Comparison of ENCODE assay signal across 9 mouse cellular contexts in the genomic region with DNA sequence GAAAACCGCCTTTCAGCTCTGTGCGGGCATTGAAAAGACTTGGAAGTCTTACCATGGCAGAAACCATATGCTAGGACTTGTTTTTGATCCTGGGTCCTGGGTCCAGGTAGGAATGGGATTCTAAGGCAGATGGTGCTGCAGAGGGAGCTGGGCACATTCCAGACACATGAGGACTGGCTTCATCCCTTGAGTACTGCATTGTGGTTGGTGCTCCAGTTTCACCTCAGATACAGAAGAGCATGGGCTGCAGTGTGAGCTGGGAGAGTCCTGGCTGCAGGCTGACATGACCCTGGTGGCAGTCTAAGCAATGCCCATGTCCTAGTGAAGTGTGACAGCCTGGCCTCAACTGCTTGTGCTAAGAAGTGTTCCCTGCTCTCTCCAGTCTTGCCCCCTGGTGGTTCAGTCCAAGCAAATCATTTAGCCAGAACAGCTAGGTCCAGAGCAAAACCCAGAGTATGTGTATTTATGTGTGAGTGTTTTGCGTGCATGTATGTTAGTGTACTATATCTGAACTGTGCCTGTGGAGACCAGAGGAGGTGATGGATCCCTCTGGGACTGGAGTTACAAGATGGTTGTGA. TPM values are rescaled to one million over a fixed set of nuclear protein-coding genes. Genes with fewer than 3 reads are reported as not detected.
DNase-seq lines count a peak whose midpoint lies in the region; ATAC-seq and TF ChIP-seq lines count a peak whose summit lies in the region.
"Had no signal": no experiment of that assay in that cellular context is flagged by ENCODE, and none has a peak within 500 bp of the region (broad histone marks: within the 10 kb centered on the region; RNA-seq: fewer than 3 reads in every experiment).

No protein-coding gene starts in this region.

- no peak overlapping the region for H3K27ac ChIP-seq in intestine, postnatal 0 days (ENCODE audit: low read depth, low read length)
- no peak overlapping the region for H3K27ac ChIP-seq in intestine, embryonic 16.5 days (ENCODE audit: low read length)
- H3K27ac ChIP-seq in ES-Bruce4 (ENCODE audit: insufficient read depth, low read length) = no peak overlapping the region
- H3K27ac ChIP-seq: intestine, embryonic 15.5 days had no signal

- H3K4me1 ChIP-seq in intestine, postnatal 0 days (replicated peaks; ENCODE audit: control insufficient read depth, insufficient read depth, low read length) = no peaks in the 10 kb centered on the region
- H3K4me1 ChIP-seq in intestine, embryonic 16.5 days (ENCODE audit: control insufficient read depth, insufficient read depth, low read length) = peaks cover 7% of the 10 kb centered on the region
- peaks cover 1% of the 10 kb centered on the region for H3K4me1 ChIP-seq in ES-Bruce4 (ENCODE audit: control insufficient read depth, insufficient read depth, low read length)

- peak; percentile 74 for TF ChIP-seq CTCF in intestine, postnatal 0 days (IDR thresholded peaks at IDR 0.05; ENCODE audit: low read depth)
- peak; percentile 3 for TF ChIP-seq CTCF in ES-Bruce4 (IDR thresholded peaks at IDR 0.05; ENCODE audit: low read depth, low read length)

- H3K9me3 ChIP-seq in intestine, postnatal 0 days (ENCODE audit: control insufficient read depth) = no peaks in the 10 kb centered on the region
- H3K9me3 ChIP-seq in intestine, embryonic 16.5 days (ENCODE audit: control insufficient read depth, low read length) = no peaks in the 10 kb centered on the region
- H3K9me3 ChIP-seq in ES-Bruce4 (replicated peaks; ENCODE audit: control insufficient read depth, insufficient read depth, low read length, poor library complexity, severe bottlenecking) = no peaks in the 10 kb centered on the region
- H3K9me3 ChIP-seq: intestine, embryonic 15.5 days had no signal

- no peak overlapping the region for H3K9ac ChIP-seq in intestine, postnatal 0 days (ENCODE audit: low read depth, low read length)
- no peak overlapping the region for H3K9ac ChIP-seq in intestine, embryonic 16.5 days (ENCODE audit: low read depth, low read length)
- H3K9ac ChIP-seq in ES-Bruce4 (ENCODE audit: low read depth, poor library complexity, severe bottlenecking) = no peak overlapping the region
- H3K9ac ChIP-seq: intestine, embryonic 15.5 days had no signal

- H3K4me2 ChIP-seq in intestine, postnatal 0 days (replicated peaks; ENCODE audit: low read depth) = no peak overlapping the region
- H3K4me2 ChIP-seq in intestine, embryonic 16.5 days (ENCODE audit: low read depth, low read length) = no peak overlapping the region

- intact Hi-C loops in left cerebral cortex, postnatal 36 days (cut with DNase I) = no loop called here

- WGBS in intestine, postnatal 0 days = 88% methylated on average over 3 of the region's 3 CpGs
- 94% methylated on average over 3 of the region's 3 CpGs for WGBS in intestine, embryonic 16.5 days

- no peak for ATAC-seq in intestine, postnatal 0 days
- no peak for ATAC-seq in intestine, embryonic 16.5 days

- H3K36me3 ChIP-seq in intestine, postnatal 0 days (ENCODE audit: control insufficient read depth, insufficient read depth) = peaks cover 43% of the 10 kb centered on the region
- peaks cover 4% of the 10 kb centered on the region; the same call in 1 of the 2 replicates for H3K36me3 ChIP-seq in intestine, embryonic 16.5 days (ENCODE audit: control insufficient read depth, insufficient read depth, low read length)
- H3K36me3 ChIP-seq in ES-Bruce4 (ENCODE audit: control insufficient read depth, insufficient read depth, low read length, poor library complexity, severe bottlenecking) = 0 out of 2 replicates have a peak, but pooled peaks cover 2% of the 10 kb centered on the region

- no peaks in the 10 kb centered on the region for H3K27me3 ChIP-seq in intestine, postnatal 0 days (replicated peaks; ENCODE audit: control insufficient read depth, insufficient read depth, low read length)
- no peaks in the 10 kb centered on the region for H3K27me3 ChIP-seq in intestine, embryonic 16.5 days (replicated peaks; ENCODE audit: control insufficient read depth, insufficient read depth, low read length)
- no peaks in the 10 kb centered on the region for H3K27me3 ChIP-seq in ES-Bruce4 (ENCODE audit: control insufficient read depth, insufficient read depth, low read length, poor library complexity, severe bottlenecking)
- H3K27me3 ChIP-seq: intestine, embryonic 15.5 days had no signal

- TF ChIP-seq POLR2A in ES-Bruce4 (IDR thresholded peaks at IDR 0.05; ENCODE audit: insufficient read depth, low read length) = no peak

- peak; percentile 65 for DNase-seq in cerebellum, adult 9-10 months
- DNase-seq in lung, postnatal 10 days = peak; percentile 57
- no peak for DNase-seq in left cerebral cortex, postnatal 36 days (ENCODE audit: low spot score in 2 of 2)
- DNase-seq in ovary, adult 18-20 months (ENCODE audit: low spot score) = no peak
- no peak for DNase-seq in gastrocnemius, postnatal 4 days (ENCODE audit: low spot score in 2 of 2)

- TF ChIP-seq EP300 in ES-Bruce4 (IDR thresholded peaks at IDR 0.05; ENCODE audit: insufficient read depth, low read depth, low read length) = no peak

- H3K4me3 ChIP-seq in intestine, postnatal 0 days (ENCODE audit: low read depth, low read length) = no peak overlapping the region
- H3K4me3 ChIP-seq in intestine, embryonic 16.5 days (ENCODE audit: low read length) = no peak overlapping the region
- H3K4me3 ChIP-seq in ES-Bruce4 (ENCODE audit: low read depth, low read length) = no peak overlapping the region
- H3K4me3 ChIP-seq: intestine, embryonic 15.5 days had no signal

RNA-seq across cellular contexts. Expression of gene Dctn1, which starts 19.2 kb away (rescaled TPM):
- polyA plus RNA-seq in intestine, postnatal 0 days (2015; fragmentation: Nextera tagmentation; extraction: Ambion mirVana) = 47.1 and 49.9 TPM in 2 replicates
- polyA plus RNA-seq in intestine, embryonic 16.5 days (2015; fragmentation: Nextera tagmentation; extraction: Ambion mirVana) = 73.5 and 84.5 TPM in 2 replicates
- 41.5 and 52.4 TPM in 2 replicates for polyA plus RNA-seq in ES-Bruce4 (2011; ENCODE audit: insufficient read depth, insufficient read length, low read depth, missing spikeins)
- 100 to 1,000 TPM; 373 to 386 TPM for total RNA-seq in left cerebral cortex, postnatal 36 days (2021)
- 100 to 1,000 TPM; 140 to 149 TPM for total RNA-seq in gastrocnemius, postnatal 4 days (2021)

RNA-seq across cellular contexts. Expression of gene 1700003E16Rik, which starts 28.7 kb away (rescaled TPM):
- polyA plus RNA-seq in intestine, postnatal 0 days (2015; fragmentation: Nextera tagmentation; extraction: Ambion mirVana) = 0.60 and 1.0 TPM in 2 replicates
- polyA plus RNA-seq in intestine, embryonic 16.5 days (2015; fragmentation: Nextera tagmentation; extraction: Ambion mirVana) = 1.9 and 2.4 TPM in 2 replicates
- polyA plus RNA-seq in ES-Bruce4 (2011; ENCODE audit: insufficient read depth, insufficient read length, low read depth, missing spikeins) = not detected in 2 replicates
- total RNA-seq in left cerebral cortex, postnatal 36 days (2021) = 10 to 100 TPM; 27.4 to 31.5 TPM
- total RNA-seq in gastrocnemius, postnatal 4 days (2021) = not detected

RNA-seq across cellular contexts. Expression of gene Wdr54, which starts 28.8 kb away (rescaled TPM):
- 1.0 and 1.2 TPM in 2 replicates for polyA plus RNA-seq in intestine, postnatal 0 days (2015; fragmentation: Nextera tagmentation; extraction: Ambion mirVana)
- polyA plus RNA-seq in intestine, embryonic 16.5 days (2015; fragmentation: Nextera tagmentation; extraction: Ambion mirVana) = 2.9 and 4.6 TPM in 2 replicates
- polyA plus RNA-seq in ES-Bruce4 (2011; ENCODE audit: insufficient read depth, insufficient read length, low read depth, missing spikeins) = 7.3 and 7.9 TPM in 2 replicates
- total RNA-seq in left cerebral cortex, postnatal 36 days (2021) = 10 to 100 TPM; 29.1 to 31.3 TPM
- total RNA-seq in gastrocnemius, postnatal 4 days (2021) = 1 to 10 TPM; 1.9 to 2.5 TPM

RNA-seq across cellular contexts. Expression of gene Slc4a5, which starts 34.7 kb away (rescaled TPM):
- 1.5 and 1.7 TPM in 2 replicates for polyA plus RNA-seq in intestine, postnatal 0 days (2015; fragmentation: Nextera tagmentation; extraction: Ambion mirVana)
- polyA plus RNA-seq in intestine, embryonic 16.5 days (2015; fragmentation: Nextera tagmentation; extraction: Ambion mirVana) = 0.56 and 1.2 TPM in 2 replicates
- 2.1 and 3.8 TPM in 2 replicates for polyA plus RNA-seq in ES-Bruce4 (2011; ENCODE audit: insufficient read depth, insufficient read length, low read depth, missing spikeins)
- total RNA-seq in left cerebral cortex, postnatal 36 days (2021) = under 1 TPM; 0.25 to 0.69 TPM
- under 1 TPM in 1 of 2 experiments, not detected in 1; 0.07 TPM for total RNA-seq in gastrocnemius, postnatal 4 days (2021)

RNA-seq across cellular contexts. Expression of gene Rtkn, which starts 49.7 kb away (rescaled TPM):
- 19.7 and 21.1 TPM in 2 replicates for polyA plus RNA-seq in intestine, postnatal 0 days (2015; fragmentation: Nextera tagmentation; extraction: Ambion mirVana)
- 24.4 and 26.1 TPM in 2 replicates for polyA plus RNA-seq in intestine, embryonic 16.5 days (2015; fragmentation: Nextera tagmentation; extraction: Ambion mirVana)
- polyA plus RNA-seq in ES-Bruce4 (2011; ENCODE audit: insufficient read depth, insufficient read length, low read depth, missing spikeins) = 10.4 and 10.5 TPM in 2 replicates
- total RNA-seq in left cerebral cortex, postnatal 36 days (2021) = 100 to 1,000 TPM in 1 of 2 experiments, 10 to 100 TPM in 1; 88.7 to 105 TPM
- total RNA-seq in gastrocnemius, postnatal 4 days (2021) = 10 to 100 TPM; 31.0 to 34.6 TPM

Comparison
In these comparisons a context has a peak if more than half of its experiments do, and no peak if none do; other contexts are left out.
1. DNase-seq: peak in cerebellum, adult 9-10 months (single experiment) and lung, postnatal 10 days (single experiment); none in left cerebral cortex, postnatal 36 days (0 of 2), ovary, adult 18-20 months (single experiment) and gastrocnemius, postnatal 4 days (0 of 2).